Mouse (Mus musculus) ES-Bruce4 (cell line): ENCODE measurements around the gene Hc. TPM values are rescaled to one million over a fixed set of nuclear protein-coding genes. Genes with fewer than 3 reads are reported as not detected.

Source experiments
- H3K27ac ChIP-seq: 2 replicates; pipeline ENCODE4 v1.5.1; 2012; ENCODE audit warnings: low read length, inconsistent platforms; ENCODE audit not compliant: insufficient read depth
- H3K27me3 ChIP-seq: 2 replicates; pipeline ENCODE4 v1.6.1; 2012; ENCODE audit warnings: mild to moderate bottlenecking, low read length, inconsistent platforms; ENCODE audit not compliant: control insufficient read depth, poor library complexity, insufficient read depth, severe bottlenecking
- H3K36me3 ChIP-seq: 2 replicates; pipeline ENCODE4 v1.6.1; 2012; ENCODE audit warnings: inconsistent platforms, mild to moderate bottlenecking, low read length, moderate library complexity; ENCODE audit not compliant: control insufficient read depth, poor library complexity, insufficient read depth, severe bottlenecking
- H3K4me1 ChIP-seq: one replicate; pipeline ENCODE4 v1.8.1; 2011; ENCODE audit warnings: low read length; ENCODE audit not compliant: control insufficient read depth, insufficient read depth
- H3K4me3 ChIP-seq: 2 replicates; pipeline ENCODE4 v1.5.1; 2011; ENCODE audit warnings: low read depth, mild to moderate bottlenecking, low read length
- H3K9ac ChIP-seq: 2 replicates; pipeline ENCODE4 v1.6.1; 2012; ENCODE audit warnings: low read depth, mild to moderate bottlenecking, inconsistent platforms; ENCODE audit not compliant: poor library complexity, severe bottlenecking
- H3K9me3 ChIP-seq: replicated peaks from 2 replicates; pipeline ENCODE4 v1.6.1; 2012; ENCODE audit warnings: mild to moderate bottlenecking, low read length, inconsistent platforms; ENCODE audit not compliant: control insufficient read depth, poor library complexity, insufficient read depth, severe bottlenecking
- CTCF ChIP-seq: IDR thresholded peaks from one replicate; pipeline ENCODE4 v1.8.1; 2011; ENCODE audit warnings: low read depth, low read length
- EP300 ChIP-seq: IDR thresholded peaks from 2 replicates; pipeline ENCODE4 v1.6.1; 2011; ENCODE audit warnings: low read depth, low read length; ENCODE audit not compliant: insufficient read depth
- POLR2A ChIP-seq: IDR thresholded peaks from one replicate; pipeline ENCODE4 v1.8.1; 2011; ENCODE audit warnings: low read length; ENCODE audit not compliant: insufficient read depth
- polyA plus RNA-seq: library from polyadenylated mRNA; stranded (reverse); fragments of >200 nt; gene quantifications from 2 replicates; pipeline ENCODE4 v1.2.4, GENCODE M21; 2011; ENCODE audit warnings: low read depth; ENCODE audit not compliant: missing spikeins, insufficient read depth, insufficient read length

Gene Hc
- polyA plus RNA-seq, 1 experiment, result not detected

DNA sequence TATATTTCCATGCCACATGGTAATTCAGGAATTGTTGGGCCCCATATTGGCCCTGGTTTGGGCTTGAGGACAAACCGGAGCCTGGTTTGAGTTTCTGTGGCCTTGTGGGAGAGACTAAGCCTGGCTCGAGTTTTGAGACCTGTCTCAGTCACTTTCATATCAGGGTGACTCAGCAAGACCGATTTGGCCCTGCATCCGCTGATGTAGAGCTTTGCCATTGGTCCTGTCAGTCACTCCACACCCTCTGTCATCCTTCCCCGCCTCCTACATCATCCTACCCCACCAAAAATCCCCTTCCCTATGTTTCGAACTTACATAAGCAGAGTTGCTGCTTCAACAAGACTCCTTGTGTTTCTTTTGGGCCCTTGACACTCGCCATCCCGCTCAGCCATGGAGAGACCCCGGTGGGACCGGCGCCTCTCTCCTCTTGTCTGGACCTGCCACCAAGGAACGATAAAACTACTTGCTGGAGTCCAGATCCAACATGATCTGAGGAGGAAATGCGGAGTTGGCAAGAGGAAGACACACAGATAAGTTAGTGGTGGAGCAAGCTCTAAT lies 5.4 kb upstream of the Hc start:
- H3K9ac ChIP-seq, result no peak overlapping the region
- no peaks in the 10 kb centered on the region for H3K27me3 ChIP-seq
- no peaks in the 10 kb centered on the region for H3K9me3 ChIP-seq
- TF ChIP-seq EP300 (no peak), POLR2A (no peak), CTCF (no peak)
- no peaks in the 10 kb centered on the region for H3K4me1 ChIP-seq
- H3K27ac ChIP-seq, result no peak overlapping the region
- H3K36me3 ChIP-seq, result no peaks in the 10 kb centered on the region
- H3K4me3 ChIP-seq, result no peak overlapping the region

DNA sequence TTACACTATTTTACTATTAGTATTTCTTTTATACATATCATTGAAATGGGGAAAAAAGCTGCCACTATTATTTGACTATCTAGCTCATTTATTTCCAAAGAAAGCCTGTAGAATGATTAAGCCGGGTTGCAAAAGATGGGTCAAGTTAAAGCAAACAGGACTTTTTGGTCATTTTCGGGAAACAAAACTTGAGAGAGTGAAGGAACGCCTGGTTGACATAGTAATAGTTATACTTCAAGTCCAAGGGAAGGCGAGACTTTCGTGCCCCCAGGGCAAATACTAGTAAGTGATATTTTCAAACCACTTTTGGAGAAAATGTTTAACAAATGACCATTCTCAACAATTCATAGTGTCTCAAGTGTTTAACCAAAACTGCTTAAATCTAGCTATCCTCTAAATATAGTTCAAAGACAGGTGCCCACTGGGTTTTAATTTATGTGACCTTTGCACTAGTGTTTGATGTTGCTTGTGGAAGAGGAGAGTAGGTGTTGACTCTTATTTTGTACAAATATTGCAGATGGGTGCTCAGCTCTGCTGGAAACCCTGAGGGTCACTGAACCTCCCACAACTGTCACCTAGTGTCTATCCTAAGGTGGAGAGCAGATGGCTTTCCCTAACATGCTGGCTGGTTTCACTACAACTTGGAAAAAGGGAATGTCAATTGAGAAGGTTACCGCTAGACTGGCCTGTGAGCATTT lies 2.2 kb upstream of the Hc start:
- TF ChIP-seq CTCF, result no peak
- no peak for TF ChIP-seq POLR2A
- no peak for TF ChIP-seq EP300
- Histone ChIP-seq H3K4me1 (no peaks in the 10 kb centered on the region), H3K9ac (no peak overlapping the region), H3K9me3 (no peaks in the 10 kb centered on the region), H3K27ac (no peak overlapping the region), H3K36me3 (no peaks in the 10 kb centered on the region), H3K27me3 (no peaks in the 10 kb centered on the region), H3K4me3 (no peak overlapping the region)

DNA sequence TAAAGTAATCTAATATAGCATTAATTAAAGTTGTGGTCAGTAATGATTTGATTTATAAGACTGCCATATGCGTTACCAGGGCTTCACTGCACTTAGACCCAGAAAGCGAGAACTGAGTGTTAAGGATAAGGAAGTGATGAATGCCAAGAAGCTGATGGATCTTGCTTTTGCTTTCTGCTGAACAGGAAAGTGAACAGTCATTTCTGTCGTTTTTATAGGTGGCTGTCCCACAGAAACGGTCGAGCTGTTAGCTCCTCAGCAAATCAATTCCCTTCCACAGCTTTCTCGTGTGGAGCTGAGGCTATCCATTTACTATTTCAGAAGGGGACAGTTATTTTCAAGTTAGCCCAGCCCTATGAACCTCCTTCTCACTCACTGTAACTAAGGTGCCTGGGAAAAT lies 341 bp downstream of the Hc start:
- no peaks in the 10 kb centered on the region for H3K4me1 ChIP-seq
- H3K36me3 ChIP-seq, result no peaks in the 10 kb centered on the region
- H3K27me3 ChIP-seq, result no peaks in the 10 kb centered on the region
- no peak overlapping the region for H3K9ac ChIP-seq
- H3K4me3 ChIP-seq, result no peak overlapping the region
- TF ChIP-seq CTCF, result no peak
- TF ChIP-seq POLR2A, result no peak
- TF ChIP-seq EP300, result no peak
- no peaks in the 10 kb centered on the region for H3K9me3 ChIP-seq
- no peak overlapping the region for H3K27ac ChIP-seq

DNA sequence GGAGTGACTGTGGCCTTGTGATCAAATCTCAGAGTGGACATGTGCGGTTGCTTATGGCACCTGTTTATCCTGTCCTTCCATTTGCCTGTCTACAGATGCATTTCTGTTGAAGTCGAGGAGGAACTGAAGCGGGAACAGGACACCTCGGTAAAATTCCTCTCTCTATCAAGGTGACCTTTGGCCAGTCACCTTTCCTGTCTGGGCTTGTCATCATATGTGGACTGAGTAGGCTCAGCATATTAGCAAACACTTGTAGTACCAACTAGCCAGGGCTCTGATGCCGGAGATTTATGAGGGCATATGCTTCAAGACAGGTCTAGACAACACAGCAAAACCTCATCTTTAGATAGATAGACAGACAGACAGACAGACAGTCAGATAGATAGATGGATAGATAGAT lies 982 bp downstream of the Hc start:
- H3K9me3 ChIP-seq, result no peaks in the 10 kb centered on the region
- no peaks in the 10 kb centered on the region for H3K4me1 ChIP-seq
- TF ChIP-seq EP300, result no peak
- TF ChIP-seq CTCF, result no peak
- no peak for TF ChIP-seq POLR2A
- no peaks in the 10 kb centered on the region for H3K27me3 ChIP-seq
- H3K36me3 ChIP-seq, result no peaks in the 10 kb centered on the region
- H3K9ac ChIP-seq, result no peak overlapping the region
- H3K27ac ChIP-seq, result no peak overlapping the region
- no peak overlapping the region for H3K4me3 ChIP-seq

DNA sequence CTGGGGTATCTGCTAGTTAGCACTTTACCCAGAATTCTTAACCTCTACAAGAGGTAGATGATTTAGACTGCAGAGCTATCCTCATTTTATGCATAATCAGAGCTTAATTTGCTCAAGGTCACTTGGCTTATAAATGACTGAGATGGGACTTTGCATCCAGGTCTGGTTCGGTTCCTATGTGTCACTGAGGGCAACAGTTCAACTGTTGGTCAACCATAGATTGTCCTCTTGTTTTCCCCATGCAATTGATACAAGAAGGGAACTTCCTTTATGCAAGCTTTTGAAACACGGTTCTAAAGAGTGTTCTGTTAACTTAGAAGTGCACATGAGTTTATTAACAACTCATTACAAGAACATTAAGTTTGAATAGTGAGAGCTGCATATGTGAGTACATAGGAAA lies 2.9 kb downstream of the Hc start:
- no peaks in the 10 kb centered on the region for H3K36me3 ChIP-seq
- no peak overlapping the region for H3K4me3 ChIP-seq
- no peaks in the 10 kb centered on the region for H3K9me3 ChIP-seq
- TF ChIP-seq POLR2A (no peak), EP300 (no peak), CTCF (no peak)
- no peak overlapping the region for H3K9ac ChIP-seq
- no peaks in the 10 kb centered on the region for H3K4me1 ChIP-seq
- no peaks in the 10 kb centered on the region for H3K27me3 ChIP-seq
- H3K27ac ChIP-seq, result no peak overlapping the region

DNA sequence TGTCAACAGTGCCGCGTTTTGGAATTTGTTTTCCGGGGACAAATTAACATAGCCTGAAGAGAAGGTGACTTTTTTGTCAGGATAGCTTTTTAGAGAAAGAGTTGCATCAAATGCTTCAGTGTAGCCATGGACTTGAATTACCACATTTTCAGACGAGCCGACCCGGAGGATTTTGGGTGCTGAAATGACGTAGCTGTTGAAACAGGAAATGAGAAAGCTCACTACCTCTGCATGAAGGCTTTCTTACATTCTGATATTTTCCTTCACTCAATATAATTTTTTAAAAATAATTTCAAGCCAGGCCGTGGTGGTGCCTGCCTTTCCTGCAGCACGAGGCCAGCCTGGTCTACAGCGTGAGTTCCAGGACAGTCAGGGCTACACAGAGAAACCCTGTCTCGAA lies 4.0 kb downstream of the Hc start:
- H3K27me3 ChIP-seq, result no peaks in the 10 kb centered on the region
- no peak overlapping the region for H3K4me3 ChIP-seq
- no peak for TF ChIP-seq POLR2A
- no peak for TF ChIP-seq CTCF
- no peak for TF ChIP-seq EP300
- H3K4me1 ChIP-seq, result no peaks in the 10 kb centered on the region
- no peak overlapping the region for H3K27ac ChIP-seq
- H3K9ac ChIP-seq, result no peak overlapping the region
- H3K36me3 ChIP-seq, result no peaks in the 10 kb centered on the region
- no peaks in the 10 kb centered on the region for H3K9me3 ChIP-seq
